Mouse (Mus musculus) layer of hippocampus, adult 18-20 months (tissue): ENCODE measurements at regions not wholly inside any gene's neighbourhood (a gene's known extent, or its start where the extent isn't known, plus 50 kb on each side); places are given as distances from the start of the nearest gene placed in this dataset.

Experiments
- DNase-seq, 2 experiments: peaks; one replicate each; pipeline ENCODE4 v3.0.0; 2022; ENCODE audit warnings: low spot score in 2 of 2

DNA sequence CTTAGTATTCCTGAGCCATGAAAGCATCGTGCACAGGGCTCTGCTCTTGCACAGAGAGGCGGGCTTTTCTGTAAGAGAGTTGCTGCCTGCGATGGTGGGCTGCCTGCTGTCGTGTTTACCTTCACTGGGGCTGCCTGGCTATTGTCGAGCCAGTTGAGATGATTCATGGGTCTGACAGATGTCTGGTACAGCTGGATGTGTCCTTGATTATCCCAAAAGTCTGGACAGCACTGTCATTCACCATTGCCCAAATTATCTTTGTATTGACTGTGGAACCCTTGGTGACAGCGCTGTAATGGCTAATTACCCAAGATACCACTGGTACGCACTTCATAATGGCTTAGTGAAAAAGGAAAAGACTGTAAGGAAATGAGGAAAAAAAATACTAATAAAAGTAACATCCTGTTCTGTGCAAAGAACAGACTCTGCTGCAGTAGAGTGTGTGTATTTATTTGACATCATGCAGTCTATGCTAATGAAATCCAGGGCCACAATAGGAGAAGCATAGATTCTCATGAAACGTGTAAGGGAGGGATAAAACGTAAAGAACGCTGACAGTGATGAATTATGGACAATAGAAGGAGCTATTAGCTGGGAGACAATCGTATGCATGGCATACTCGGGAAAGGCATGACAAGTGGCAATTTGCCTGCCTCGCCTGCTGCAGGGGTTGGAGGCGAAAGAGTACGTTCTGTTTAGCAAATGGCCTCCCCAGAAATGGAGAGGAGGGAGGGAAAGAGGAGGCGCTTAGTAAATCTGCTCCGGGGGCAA lies 208.2 kb upstream of the Atp5g3 start:
- no peak for DNase-seq

- DNase-seq = no peak
These were observed 195.3 kb upstream of the Atp5g3 start for GRCm38 (mm10) chr2:74106472-74106871.

DNA sequence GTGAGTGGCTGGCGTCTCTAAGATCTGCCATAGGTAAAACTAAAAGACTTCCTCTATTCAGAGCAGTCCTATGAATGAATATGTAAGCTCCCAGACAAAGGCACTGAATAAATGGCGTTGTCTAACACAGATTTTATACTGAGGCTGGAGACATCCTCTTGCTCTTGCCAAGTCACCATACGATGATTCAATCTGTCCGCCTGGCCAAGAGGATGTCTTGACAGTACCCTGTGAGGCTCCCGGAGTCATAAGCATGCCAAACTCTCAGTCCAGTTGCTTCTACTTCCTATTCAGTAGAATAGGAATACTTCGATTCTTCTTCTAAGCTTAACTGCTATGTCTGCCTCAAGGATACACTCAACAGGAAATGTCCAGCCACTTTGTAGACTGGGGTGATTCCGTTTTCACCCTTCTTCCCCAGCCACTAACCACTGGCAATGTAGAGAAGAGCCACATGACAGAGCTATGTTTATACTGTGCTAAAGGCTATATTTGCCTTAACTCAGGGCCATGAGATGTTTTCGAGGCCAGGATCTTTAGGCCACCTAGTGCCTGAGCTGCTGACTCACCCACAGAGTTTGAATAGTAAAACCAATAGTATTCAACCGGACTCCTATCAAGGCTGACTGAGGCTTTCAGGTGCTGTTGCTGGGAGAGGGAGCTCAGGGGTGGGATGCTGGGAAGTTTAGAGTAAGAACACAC lies 188.7 kb upstream of the Atp5g3 start:
- no peak for DNase-seq

DNA sequence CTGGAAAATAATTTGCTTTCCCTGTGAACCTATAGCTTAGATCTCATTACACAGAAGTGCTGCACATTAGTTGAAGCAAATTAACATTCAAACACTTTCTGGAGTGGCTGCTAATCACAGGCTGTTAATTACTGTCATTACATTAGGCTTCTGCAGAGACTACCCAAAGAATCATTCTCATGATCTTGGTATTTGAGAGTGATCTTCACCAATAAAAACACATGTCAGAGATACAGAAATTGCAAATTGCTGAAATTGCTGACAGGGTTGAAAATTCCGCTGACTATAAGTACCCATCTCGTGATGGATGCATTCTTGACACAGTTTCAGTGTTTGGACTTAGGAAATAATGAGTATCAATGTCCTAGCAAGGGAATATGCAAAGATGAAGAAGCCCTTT lies 185.7 kb upstream of the Atp5g3 start:
- DNase-seq = no peak

DNA sequence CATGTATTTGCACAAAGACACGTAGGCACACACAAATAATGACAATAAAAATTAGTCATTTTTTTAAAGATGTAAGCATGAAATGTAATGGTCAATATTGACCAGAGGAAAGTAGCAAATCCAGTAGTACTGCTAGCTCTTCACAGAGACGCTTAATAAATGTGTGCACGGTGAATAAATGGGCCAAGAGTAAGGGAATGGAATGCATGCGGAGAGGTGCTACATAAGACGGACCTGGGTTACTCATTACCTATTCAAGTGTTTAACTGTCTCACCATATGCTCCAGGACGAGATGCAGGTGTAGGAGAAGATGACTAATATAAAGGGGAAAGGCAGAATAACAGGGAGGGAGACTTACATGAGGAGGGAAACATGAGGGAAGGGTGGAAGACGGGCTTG lies 182.4 kb upstream of the Atp5g3 start:
- no peak for DNase-seq

DNA sequence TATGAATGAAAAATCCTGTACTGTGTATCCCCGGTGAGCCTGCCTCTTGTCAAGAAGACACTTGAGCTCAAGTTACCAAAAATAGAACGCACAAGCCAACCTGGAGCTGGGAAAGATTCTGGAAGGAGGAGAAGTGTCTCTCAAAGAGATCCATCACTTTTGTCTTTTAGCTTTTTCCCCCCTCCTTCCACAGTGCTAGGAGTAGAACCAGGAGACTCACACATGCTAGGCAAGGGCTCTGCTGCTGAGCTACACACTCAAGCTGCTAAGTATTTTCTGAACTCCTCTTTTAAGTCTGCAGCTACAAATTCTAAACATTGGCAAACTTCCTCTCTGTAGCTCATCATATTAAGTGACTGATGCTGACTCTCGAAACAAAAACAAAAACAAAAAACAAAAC lies 176.2 kb upstream of the Atp5g3 start:
- DNase-seq = no peak

GRCm38 (mm10) chr2:74084971-74085370 lies 173.8 kb upstream of the Atp5g3 start:
- DNase-seq = no peak

DNA sequence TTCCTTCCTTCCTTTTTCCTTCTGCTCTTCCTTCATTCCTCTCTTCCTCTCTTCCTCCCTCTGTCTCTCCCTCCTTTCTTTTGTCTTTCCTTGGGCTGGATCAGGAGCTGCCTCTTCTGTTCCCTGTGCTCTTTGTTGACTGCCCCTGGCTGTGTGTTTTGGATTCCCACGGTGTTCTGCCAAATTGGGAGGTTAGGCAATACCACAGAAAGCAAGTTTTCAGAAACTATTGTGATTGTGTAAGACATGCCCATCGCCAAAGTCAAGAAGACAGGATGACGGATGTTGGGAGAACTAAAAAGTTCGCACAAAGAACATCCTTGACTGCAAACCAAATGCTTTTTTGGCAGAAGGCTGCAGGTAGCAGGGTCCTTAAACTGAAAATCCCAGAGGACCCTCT lies 165.6 kb upstream of the Atp5g3 start:
- no peak for DNase-seq

- DNase-seq = no peak
These were observed 164.4 kb upstream of the Atp5g3 start for GRCm38 (mm10) chr2:74075566-74075965.

- no peak for DNase-seq
These were observed 162.3 kb upstream of the Atp5g3 start for GRCm38 (mm10) chr2:74073396-74073795.

DNA sequence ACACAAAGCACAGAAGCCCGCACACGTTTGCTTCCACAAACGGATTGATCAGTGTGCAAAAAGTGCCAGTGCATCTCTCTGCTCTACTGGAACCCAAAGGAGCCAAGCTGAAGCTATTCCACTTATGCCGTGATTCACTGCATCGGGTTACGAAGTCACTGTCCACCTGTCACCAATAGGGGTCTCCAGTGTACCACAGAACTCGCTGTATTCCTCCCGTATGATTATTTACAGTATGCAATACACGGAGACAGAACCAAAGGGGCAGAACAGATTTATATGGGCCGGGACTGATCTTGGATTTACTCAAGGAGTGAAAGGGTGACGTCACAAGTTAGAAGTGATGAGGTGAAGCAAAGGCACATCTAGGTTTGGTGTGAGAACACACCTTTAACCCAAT lies 155.5 kb upstream of the Atp5g3 start:
- peak; percentile 49 to 84 for DNase-seq

- DNase-seq = no peak
These were observed 153.2 kb upstream of the Atp5g3 start for GRCm38 (mm10) chr2:74064369-74064768.

DNA sequence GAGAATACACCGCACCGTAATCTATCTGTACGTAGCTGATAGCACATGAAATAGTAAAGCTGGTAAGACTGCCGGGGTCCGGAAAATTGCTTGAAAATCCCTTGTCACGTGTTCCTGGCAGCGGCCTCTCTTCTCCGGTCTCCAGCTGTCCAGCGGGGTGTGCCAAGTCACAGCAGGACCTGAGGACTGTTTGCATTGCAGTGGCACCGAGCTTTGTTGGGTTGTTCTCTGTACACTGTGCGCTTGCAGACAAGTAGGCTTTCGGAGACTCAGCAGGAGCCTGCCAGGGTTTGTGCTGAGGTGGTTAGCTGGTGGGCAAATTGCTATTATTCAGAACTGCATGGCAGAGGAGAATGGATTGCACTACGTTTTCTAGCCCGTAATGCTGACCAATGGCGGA lies 152.7 kb upstream of the Atp5g3 start:
- peak in 1 of 2 experiments; percentile 6 for DNase-seq

DNA sequence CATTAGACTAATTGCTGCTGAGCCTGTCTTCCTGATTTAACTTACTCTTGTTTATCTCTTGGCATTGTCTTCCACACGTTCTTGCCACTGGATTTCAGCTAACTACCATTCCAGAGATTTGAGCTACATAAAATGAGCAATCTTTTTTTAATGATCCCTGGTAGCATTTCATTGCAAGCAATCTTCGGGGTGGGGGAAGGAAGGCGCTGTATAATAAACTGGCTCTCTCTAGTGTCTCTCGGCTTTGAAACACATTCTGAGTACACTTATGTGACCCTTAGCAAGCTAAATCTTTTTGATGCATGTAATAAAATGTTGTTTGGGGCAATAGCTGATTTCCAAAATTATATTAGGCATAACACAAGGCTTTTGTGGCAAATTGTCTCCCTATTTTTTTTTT lies 152.2 kb upstream of the Atp5g3 start:
- no peak for DNase-seq

DNA sequence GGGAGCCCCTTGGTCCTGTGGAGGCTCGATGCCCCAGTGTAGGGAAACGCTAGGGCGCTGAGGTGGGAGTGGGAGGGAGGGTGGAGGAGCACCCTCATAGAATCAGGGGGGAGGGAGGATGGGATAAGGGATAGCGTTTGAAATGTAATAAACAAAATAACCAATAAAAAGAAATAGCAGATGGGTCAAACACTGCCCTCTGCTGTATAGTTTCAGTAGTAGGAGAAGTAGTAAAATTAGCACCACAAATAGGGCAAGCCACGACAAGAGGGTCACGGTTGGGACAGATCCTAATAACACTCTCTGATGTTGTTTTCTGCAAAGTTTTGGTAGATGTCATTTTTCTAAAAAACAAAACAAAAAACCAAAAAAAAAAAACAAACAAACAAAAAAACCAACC lies 131.3 kb upstream of the Atp5g3 start:
- DNase-seq = no peak

DNA sequence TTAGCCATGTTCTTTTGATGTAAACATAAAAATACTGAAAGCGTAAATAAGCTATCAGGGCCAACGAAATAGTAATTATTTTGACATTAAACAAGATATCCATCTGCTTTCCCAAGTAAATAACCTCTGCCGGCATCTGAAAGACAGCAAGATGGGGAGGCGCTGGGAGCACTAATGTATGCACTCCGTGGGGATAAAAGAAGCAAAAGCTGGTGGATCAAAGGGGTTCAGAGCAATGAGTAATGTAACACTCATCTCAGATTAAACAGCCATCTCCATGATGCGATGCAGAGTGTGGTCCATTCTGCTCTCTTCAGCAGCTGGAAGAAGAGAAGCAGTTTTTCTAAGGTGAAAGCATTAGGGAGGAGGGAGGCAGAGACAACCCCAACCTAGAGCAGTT lies 128.5 kb upstream of the Atp5g3 start:
- no peak for DNase-seq

DNA sequence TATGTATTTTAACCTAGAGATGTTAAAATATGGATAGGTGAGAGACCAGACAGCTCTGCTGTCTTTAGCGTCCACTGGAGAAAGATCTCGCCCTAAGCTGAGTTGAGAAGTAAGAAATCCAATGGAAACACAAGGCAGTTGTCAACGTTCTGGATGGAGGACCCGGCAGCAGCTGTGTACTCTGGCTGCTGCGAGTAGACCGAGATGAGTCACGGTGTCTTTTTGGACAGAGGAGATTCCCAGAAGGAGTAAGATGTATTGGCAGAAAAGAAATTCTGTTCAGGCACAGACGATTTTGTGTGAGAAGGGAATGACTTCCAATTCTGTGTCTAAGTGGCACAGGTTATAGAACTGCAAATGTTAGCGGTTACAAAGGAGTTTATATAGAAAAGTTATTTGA lies 124.9 kb upstream of the Atp5g3 start:
- DNase-seq = no peak

GRCm38 (mm10) chr2:74032177-74033021 lies 121.3 kb upstream of the Atp5g3 start:
- DNase-seq = no peak

DNA sequence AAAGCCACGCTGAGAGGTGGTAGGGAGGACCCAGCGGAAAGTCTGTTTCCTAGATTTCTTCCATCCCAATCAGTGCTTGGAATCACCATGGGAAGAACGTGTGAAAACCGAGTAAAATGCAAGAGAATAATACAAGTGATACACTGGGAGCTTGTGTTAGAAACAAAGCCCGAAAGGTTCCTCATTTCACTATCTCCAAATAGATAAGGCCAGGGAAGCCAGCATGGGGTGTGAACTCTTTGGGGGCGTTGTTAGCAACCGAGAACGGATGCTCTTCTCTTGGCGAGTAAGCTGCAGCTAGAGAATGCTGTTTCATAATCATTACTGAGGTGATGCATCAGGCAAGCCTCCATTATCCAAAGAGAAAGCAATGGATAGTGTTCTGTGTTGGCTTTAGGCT lies 118.8 kb upstream of the Atp5g3 start:
- DNase-seq = peak in 1 of 2 experiments; percentile 7

DNA sequence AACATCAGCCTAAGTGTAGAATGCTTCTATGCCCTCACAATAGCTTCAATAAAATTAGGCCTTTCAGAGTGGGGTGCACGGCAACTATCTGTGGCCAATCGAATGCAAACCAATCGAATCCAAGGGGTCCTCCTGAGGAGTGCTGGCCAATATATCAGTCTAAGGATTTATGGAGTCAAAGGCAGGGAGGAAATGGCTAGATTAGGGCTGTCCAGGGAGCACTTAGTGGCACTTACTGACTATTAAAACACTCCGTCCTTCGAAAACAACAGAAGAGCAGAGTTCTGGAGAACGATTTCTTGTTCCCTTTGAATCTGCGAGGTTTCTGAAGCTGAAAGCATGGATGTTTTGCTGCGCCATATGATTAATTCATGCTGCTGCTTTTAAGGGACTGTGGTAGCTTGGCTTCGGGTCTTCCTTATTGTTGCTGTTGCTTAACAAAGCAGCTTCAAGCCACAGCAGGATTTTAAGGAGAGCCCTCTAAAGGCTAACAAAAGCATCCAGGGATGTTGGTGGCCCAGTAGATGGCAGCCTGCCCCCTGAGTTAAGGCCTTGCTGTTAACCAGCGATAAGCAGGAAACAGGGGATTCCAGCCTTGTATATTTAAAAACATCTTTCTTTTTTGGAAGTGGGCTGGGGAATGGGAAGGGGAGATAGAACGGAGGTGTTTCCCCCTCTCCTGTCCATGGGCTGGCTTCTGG lies 116.4 kb upstream of the Atp5g3 start:
- DNase-seq = peak; percentile 20 to 49

- DNase-seq = no peak
These were observed 104.0 kb upstream of the Atp5g3 start for GRCm38 (mm10) chr2:74015146-74015545.
